Mouse (Mus musculus) midbrain, postnatal 0 days (tissue): Measurements from ENCODE around the gene Gm21972. TPM values are rescaled to one million over a fixed set of nuclear protein-coding genes. Genes with fewer than 3 reads are reported as not detected.

Source experiments
- ATAC-seq: fragments of 200-750 bp; cut with Nextera tagmentation; 2 replicates; pipeline ENCODE4 v1.8.0; 2017; ENCODE audit warnings: moderate number of reproducible peaks, mild to moderate bottlenecking, moderate TSS enrichment, moderate library complexity; ENCODE audit not compliant: low FRiP score
- DNase-seq: peaks from one replicate; pipeline ENCODE4 v3.0.0-alpha.2; 2015; ENCODE audit warnings: low spot score
- H3K27ac ChIP-seq: fragments of 300-500 bp; sonication (generic); 2 replicates; pipeline ENCODE4 v1.5.1; 2014; ENCODE audit warnings: low read depth, mild to moderate bottlenecking, low read length, mixed read lengths
- H3K27me3 ChIP-seq: fragments of 300-500 bp; sonication (generic); 2 replicates; pipeline ENCODE4 v1.6.1; 2014; ENCODE audit warnings: low read length, control low read depth, mixed read lengths; ENCODE audit not compliant: insufficient read depth
- H3K36me3 ChIP-seq: fragments of 300-500 bp; sonication (generic); 2 replicates; pipeline ENCODE4 v1.6.1; 2014; ENCODE audit warnings: low read length, control low read depth, mixed read lengths; ENCODE audit not compliant: insufficient read depth
- H3K4me1 ChIP-seq: fragments of 300-500 bp; sonication (generic); 2 replicates; pipeline ENCODE4 v1.6.1; 2014; ENCODE audit warnings: mild to moderate bottlenecking, control low read depth, antibody characterized with exemption, low read length, mixed read lengths; ENCODE audit not compliant: insufficient read depth
- H3K4me2 ChIP-seq: fragments of 300-500 bp; sonication (generic); 2 replicates; pipeline ENCODE4 v1.6.1; 2014; ENCODE audit warnings: low read depth, mild to moderate bottlenecking, low read length, mixed read lengths; ENCODE audit not compliant: poor library complexity, severe bottlenecking
- H3K4me3 ChIP-seq: fragments of 300-500 bp; sonication (generic); 2 replicates; pipeline ENCODE4 v1.5.1; 2014; ENCODE audit warnings: low read depth, mild to moderate bottlenecking, low read length, moderate library complexity
- H3K9ac ChIP-seq: fragments of 300-500 bp; sonication (generic); replicated peaks from 2 replicates; pipeline ENCODE4 v1.6.1; 2014; ENCODE audit warnings: mild to moderate bottlenecking, low read length, moderate library complexity, mixed read lengths; ENCODE audit not compliant: poor library complexity, severe bottlenecking
- H3K9me3 ChIP-seq: fragments of 300-500 bp; sonication (generic); 2 replicates; pipeline ENCODE4 v1.6.1; 2016; ENCODE audit warnings: low read length, control low read depth
- CTCF ChIP-seq: IDR thresholded peaks from 2 replicates; pipeline ENCODE4 v1.5.1; 2016; ENCODE audit warnings: antibody characterized with exemption, mild to moderate bottlenecking
- WGBS: fragments of 180-500 bp; shearing (Covaris S2); extraction: QIAGEN DNeasy Blood & Tissue Kit; methylation state at CpG from one replicate; pipeline ENCODE4 v1.1.7; 2014; 5-methylcytosine and 5-hydroxymethylcytosine counted together
- polyA plus RNA-seq: library from polyadenylated mRNA; unstranded; fragments of >200 nt; fragmentation: Nextera tagmentation; extraction: Ambion mirVana; gene quantifications from 2 replicates; pipeline ENCODE4 v1.2.1, GENCODE M21; 2015
- total RNA-seq: library from RNA; depleted of rRNA; stranded (reverse); fragments of >200 nt; gene quantifications from 2 replicates; pipeline ENCODE4 v1.2.3, GENCODE M21; 2014

Gene Gm21972
- total and polyA plus RNA-seq, 2 experiments from 2014 or later: 0.48 to 0.49 TPM

DNA sequence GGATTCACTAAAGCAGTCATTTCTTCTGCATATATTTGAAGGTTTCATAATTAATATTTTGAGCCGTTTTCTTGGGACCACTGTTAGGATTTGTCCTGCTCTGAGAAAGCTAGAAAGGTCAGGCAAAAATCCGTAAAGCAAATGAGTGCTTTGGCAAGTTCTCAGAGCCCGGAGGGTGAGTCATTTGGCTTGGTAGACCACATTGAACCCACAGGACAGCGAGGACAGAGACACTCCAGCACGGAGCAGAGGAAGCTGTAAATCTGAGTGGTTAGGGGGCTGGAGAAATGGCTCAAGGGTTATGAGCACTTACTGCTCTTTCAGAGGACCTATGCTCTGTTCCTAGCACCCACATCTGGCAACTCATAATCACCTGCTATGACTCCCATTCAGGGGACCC lies 14.1 kb downstream of the Gm21972 start:
- no peak overlapping the region for H3K27ac ChIP-seq
- H3K9ac ChIP-seq: no peak overlapping the region
- DNase-seq (no peak), ATAC-seq (no peak)
- H3K36me3 ChIP-seq: no peaks in the 10 kb centered on the region
- 79% methylated on average over 5 of the region's 5 CpGs for WGBS
- no peak overlapping the region for H3K4me2 ChIP-seq
- no peak overlapping the region for H3K4me3 ChIP-seq
- no peaks in the 10 kb centered on the region for H3K4me1 ChIP-seq
- no peaks in the 10 kb centered on the region for H3K27me3 ChIP-seq
- no peak for TF ChIP-seq CTCF
- no peaks in the 10 kb centered on the region for H3K9me3 ChIP-seq

DNA sequence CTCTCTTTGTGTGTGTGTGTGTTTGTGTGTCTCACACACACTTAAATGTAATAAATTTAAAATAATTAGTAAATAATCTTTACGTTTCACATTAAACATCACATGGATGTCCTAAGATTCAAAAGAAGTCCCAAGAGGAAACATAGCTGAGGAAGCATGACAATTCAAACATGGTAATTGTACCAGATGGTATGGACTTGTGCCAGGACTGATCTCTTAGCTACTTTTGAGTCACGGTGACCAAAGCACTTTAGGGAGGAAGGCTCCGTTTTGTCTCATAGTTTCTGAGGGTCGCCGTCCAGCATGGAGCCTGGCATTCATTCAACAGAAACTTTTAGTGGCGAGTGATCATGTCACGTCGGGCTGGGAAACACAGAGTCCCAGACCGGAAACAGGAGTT lies 14.7 kb downstream of the Gm21972 start:
- WGBS: 81% methylated on average over 9 of the region's 9 CpGs
- H3K9ac ChIP-seq: no peak overlapping the region
- DNase-seq (no peak), ATAC-seq (no peak)
- H3K4me1 ChIP-seq: no peaks in the 10 kb centered on the region
- H3K36me3 ChIP-seq: no peaks in the 10 kb centered on the region
- H3K9me3 ChIP-seq: no peaks in the 10 kb centered on the region
- no peak for TF ChIP-seq CTCF
- H3K27me3 ChIP-seq: no peaks in the 10 kb centered on the region
- H3K4me2 ChIP-seq: no peak overlapping the region
- no peak overlapping the region for H3K4me3 ChIP-seq
- H3K27ac ChIP-seq: no peak overlapping the region

DNA sequence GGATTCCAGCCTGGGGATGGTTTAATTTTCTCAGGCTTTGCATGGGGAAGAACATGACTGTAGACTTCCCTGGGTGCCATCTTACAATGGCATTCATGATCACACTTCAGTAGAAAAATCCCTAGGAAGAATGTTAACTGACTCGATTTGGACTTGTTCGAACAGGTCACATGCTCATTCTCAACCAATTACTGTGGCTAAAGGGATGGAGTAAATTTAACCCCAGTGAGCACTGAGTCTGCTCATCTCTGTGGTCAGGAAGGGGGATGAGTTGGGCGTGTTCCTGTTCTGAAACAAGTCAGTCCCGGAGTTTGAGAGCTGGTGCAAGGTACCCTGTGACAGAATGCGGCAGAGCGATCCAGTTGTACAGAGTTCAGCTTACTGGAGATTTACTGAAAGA lies 17.5 kb downstream of the Gm21972 start:
- Histone ChIP-seq H3K27ac (no peak overlapping the region), H3K27me3 (no peaks in the 10 kb centered on the region), H3K9ac (no peak overlapping the region), H3K4me2 (no peak overlapping the region), H3K36me3 (no peaks in the 10 kb centered on the region), H3K4me1 (peaks cover 11% of the 10 kb centered on the region), H3K4me3 (no peak overlapping the region), H3K9me3 (no peaks in the 10 kb centered on the region)
- WGBS: 85% methylated on average over 6 of the region's 6 CpGs
- no peak for ATAC-seq
- DNase-seq: no peak
- no peak for TF ChIP-seq CTCF

DNA sequence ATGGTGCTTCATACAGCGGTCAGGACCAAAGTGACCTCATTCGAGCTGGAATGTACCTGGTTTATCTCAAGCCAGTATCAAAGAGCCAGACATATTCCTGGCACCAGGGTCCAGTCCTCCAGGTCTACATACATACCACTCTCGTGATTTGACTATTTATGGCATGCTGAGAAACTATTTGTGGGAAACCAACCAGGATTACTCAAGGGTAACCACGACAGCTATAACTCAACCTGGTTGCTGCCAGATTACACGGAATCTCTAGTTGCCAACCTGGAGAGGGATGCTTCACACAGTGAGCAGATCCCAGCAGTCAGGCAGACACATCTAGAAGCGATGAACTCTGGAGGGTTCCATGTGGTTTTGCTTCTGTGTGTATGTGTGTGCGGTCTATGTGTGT lies 17.9 kb downstream of the Gm21972 start:
- Histone ChIP-seq H3K4me3 (no peak overlapping the region), H3K36me3 (no peaks in the 10 kb centered on the region), H3K27me3 (no peaks in the 10 kb centered on the region), H3K4me1 (peaks cover 12% of the 10 kb centered on the region), H3K27ac (no peak overlapping the region), H3K4me2 (no peak overlapping the region), H3K9me3 (no peaks in the 10 kb centered on the region), H3K9ac (no peak overlapping the region)
- DNase-seq (no peak), ATAC-seq (no peak)
- TF ChIP-seq CTCF: no peak
- 88% methylated on average over 7 of the region's 7 CpGs for WGBS

DNA sequence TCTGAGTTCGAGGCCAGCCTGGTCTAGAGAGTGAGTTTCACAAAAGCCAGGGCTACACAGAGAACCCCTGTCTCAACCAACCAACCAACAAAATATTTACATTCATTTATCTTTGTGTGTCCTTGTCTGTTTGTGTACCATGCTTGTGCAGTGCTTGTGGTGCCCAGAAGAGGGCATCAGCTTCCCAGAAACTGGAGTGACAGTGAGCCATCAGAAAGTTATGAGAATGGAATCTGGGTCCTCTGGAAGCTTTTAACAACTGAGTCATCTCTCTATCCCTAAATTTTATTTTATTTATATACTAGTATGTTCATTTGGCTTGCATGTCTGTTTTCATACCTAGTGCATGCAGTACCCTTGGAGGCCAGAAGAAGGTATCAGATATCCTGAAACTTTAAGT lies 19.2 kb downstream of the Gm21972 start:
- no peak overlapping the region for H3K9ac ChIP-seq
- no peaks in the 10 kb centered on the region for H3K36me3 ChIP-seq
- H3K27me3 ChIP-seq: no peaks in the 10 kb centered on the region
- no peaks in the 10 kb centered on the region for H3K9me3 ChIP-seq
- H3K4me1 ChIP-seq: peaks cover 12% of the 10 kb centered on the region
- peak; percentile 35 for TF ChIP-seq CTCF
- no peak overlapping the region for H3K27ac ChIP-seq
- ATAC-seq: no peak
- H3K4me2 ChIP-seq: no peak overlapping the region
- H3K4me3 ChIP-seq: no peak overlapping the region
- DNase-seq: no peak
- WGBS: 94% methylated on average over 1 of the region's 1 CpGs

DNA sequence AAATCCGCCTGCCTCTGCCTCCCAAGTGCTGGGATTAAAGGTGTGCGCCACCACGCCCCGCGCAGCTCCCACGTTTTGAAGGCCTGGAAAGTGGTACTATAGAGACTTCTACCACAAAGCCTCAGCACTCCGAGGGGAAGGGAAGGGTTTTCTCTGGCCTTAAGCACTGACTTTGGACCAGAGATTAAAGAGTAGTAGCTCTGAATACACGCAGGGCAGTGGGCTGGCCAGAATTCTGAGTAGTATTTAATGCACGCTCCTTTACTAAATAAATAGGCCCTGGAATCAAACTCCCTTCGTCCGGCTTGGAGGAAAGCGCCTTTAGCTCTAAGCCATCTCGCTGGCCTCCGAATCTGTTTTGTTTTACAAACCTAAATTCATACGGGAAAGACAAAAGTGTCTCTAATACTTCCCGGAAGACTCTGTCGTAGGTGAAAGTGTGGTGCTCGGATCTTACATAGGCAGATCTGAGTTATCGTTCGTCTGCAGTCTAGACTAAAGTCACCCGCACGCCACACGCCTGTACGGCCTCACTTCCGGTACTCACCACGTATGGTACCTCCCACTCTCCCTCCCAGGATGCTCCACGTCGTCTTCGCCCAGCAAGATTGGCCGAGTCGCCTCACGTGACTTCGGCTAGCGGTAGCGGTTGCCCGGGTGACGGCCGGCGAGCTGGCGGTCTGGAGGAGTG lies 20.8 kb downstream of the Gm21972 start, which contains the start of gene Armc9:
Gene Armc9 (plus strand): TSS at position 648 of the 691 bp plus-strand sequence.
- H3K27ac ChIP-seq: peak within 1 kb of the TSS; percentile 82
- TF ChIP-seq CTCF: no peak
- peak within 1 kb of the TSS; percentile 73 for H3K4me3 ChIP-seq
- H3K9me3 ChIP-seq: no peaks in the 10 kb centered on the region
- DNase-seq: peak; percentile 97
- no peaks in the 10 kb centered on the region for H3K27me3 ChIP-seq
- H3K4me1 ChIP-seq: peaks cover 12% of the 10 kb centered on the region
- 4% methylated on average over 40 of the region's 40 CpGs for WGBS
- H3K36me3 ChIP-seq: 0 out of 2 replicates have a peak, but pooled peaks cover 7% of the 10 kb centered on the region
- peak within 1 kb of the TSS; percentile 70 for H3K4me2 ChIP-seq
- ATAC-seq: peak; percentile 99
- H3K9ac ChIP-seq: peak within 1 kb of the TSS; percentile 84
